Mouse (Mus musculus): Measurements from ENCODE around the gene Senp7. TPM values are rescaled to one million over a fixed set of nuclear protein-coding genes. Genes with fewer than 3 reads are reported as not detected.
"Not testable (repeated sequence)": the region's sequence is repeated elsewhere in the genome, so short reads cannot be mapped to it uniquely, and the experiment has no call there.

The Senp7 gene
- 25.9 and 28.5 TPM in 2 replicates for polyA plus RNA-seq (2015; fragmentation: Nextera tagmentation; extraction: Ambion mirVana)

DNA sequence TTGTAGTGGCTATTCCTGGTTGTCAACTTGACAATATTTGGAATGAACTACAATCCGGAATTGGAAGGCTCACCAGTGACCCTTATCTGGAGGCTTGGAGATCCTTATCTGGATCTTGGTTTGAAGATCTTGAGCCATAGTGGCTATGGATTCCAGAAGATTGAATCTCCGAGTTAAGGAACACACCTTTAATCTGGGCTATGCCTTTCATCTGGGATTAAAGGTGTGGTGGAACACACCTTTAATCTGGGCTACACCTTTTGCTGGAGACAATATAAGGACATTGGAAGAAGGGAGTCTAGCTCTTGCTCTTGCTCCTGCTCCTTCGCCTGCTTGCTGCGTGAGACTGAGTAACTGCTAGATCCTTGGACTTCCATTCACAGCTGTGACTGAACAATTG lies at the start of gene Senp7:
Gene Senp7, plus strand, starts transcription at position 301 of the 400 bp plus-strand sequence.
- H3K4me3 ChIP-seq (ENCODE audit: low read length); H3K27me3 ChIP-seq (ENCODE audit: control insufficient read depth, insufficient read depth, low read depth, low read length); H3K27ac ChIP-seq (ENCODE audit: low read length); H3K36me3 ChIP-seq (ENCODE audit: control insufficient read depth, insufficient read depth, low read length); H3K4me2 ChIP-seq (ENCODE audit: low read depth, low read length); ATAC-seq (ENCODE audit: low read depth); H3K9ac ChIP-seq (ENCODE audit: low read length); H3K4me1 ChIP-seq (replicated peaks; ENCODE audit: control insufficient read depth, insufficient read depth, low read length); H3K9me3 ChIP-seq (ENCODE audit: control insufficient read depth, low read length): not testable (repeated sequence)
- WGBS: no CpG with 5 or more reads among the region's 4 CpGs

DNA sequence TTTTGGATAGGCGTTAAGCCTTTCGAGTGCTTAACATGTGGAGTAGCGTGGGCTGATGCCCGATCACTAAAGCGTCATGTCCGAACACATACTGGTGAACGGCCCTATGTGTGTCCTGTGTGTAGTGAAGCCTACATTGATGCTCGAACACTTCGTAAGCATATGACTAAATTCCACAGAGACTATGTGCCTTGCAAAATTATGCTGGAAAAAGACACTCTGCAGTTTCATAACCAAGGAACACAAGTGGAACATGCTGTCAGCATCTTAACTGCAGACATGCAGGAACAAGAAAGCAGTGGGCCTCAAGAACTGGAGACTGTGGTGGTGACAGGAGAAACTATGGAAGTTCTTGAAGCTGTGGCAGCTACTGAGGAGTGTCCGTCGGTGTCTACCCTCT lies 41.3 kb upstream of the Senp7 start:
- Histone ChIP-seq H3K27me3 (ENCODE audit: control insufficient read depth, insufficient read depth, low read depth, low read length) (no peaks in the 10 kb centered on the region), H3K4me1 (replicated peaks; ENCODE audit: control insufficient read depth, insufficient read depth, low read length) (no peaks in the 10 kb centered on the region), H3K9ac (ENCODE audit: low read length) (no peak overlapping the region), H3K9me3 (ENCODE audit: control insufficient read depth, low read length) (no peaks in the 10 kb centered on the region), H3K4me3 (ENCODE audit: low read length) (no peak overlapping the region), H3K36me3 (ENCODE audit: control insufficient read depth, insufficient read depth, low read length) (peaks cover 24% of the 10 kb centered on the region), H3K4me2 (ENCODE audit: low read depth, low read length) (no peak overlapping the region), H3K27ac (ENCODE audit: low read length) (no peak overlapping the region)
- 93% methylated on average over 11 of the region's 11 CpGs for WGBS
- ATAC-seq (ENCODE audit: low read depth): no peak

DNA sequence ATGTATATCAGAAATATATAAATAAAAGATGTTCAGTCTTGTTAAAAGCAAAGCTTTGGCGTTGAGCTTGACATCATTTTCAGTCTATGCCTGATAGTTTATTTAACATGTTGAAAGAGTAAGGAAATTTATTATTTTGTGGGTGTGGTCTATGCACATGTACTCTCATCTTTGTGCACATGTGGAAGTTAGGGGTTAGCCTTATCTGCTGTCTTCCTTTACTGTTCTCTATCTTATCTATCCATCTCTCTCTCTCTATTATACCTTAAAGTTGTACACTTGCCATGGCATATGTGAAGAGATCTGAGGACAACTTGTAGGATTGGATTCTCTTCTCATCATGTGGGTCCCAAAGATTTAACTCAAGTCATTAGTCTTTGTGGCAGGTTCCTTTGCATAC lies 39.3 kb upstream of the Senp7 start:
- Histone ChIP-seq H3K4me3 (ENCODE audit: low read length) (no peak overlapping the region), H3K36me3 (ENCODE audit: control insufficient read depth, insufficient read depth, low read length) (peaks cover 22% of the 10 kb centered on the region), H3K4me1 (replicated peaks; ENCODE audit: control insufficient read depth, insufficient read depth, low read length) (no peaks in the 10 kb centered on the region), H3K9me3 (ENCODE audit: control insufficient read depth, low read length) (no peaks in the 10 kb centered on the region), H3K4me2 (ENCODE audit: low read depth, low read length) (no peak overlapping the region), H3K27me3 (ENCODE audit: control insufficient read depth, insufficient read depth, low read depth, low read length) (no peaks in the 10 kb centered on the region), H3K9ac (ENCODE audit: low read length) (no peak overlapping the region), H3K27ac (ENCODE audit: low read length) (no peak overlapping the region)
- ATAC-seq (ENCODE audit: low read depth): no peak
- 78% methylated on average over 1 of the region's 1 CpGs for WGBS

DNA sequence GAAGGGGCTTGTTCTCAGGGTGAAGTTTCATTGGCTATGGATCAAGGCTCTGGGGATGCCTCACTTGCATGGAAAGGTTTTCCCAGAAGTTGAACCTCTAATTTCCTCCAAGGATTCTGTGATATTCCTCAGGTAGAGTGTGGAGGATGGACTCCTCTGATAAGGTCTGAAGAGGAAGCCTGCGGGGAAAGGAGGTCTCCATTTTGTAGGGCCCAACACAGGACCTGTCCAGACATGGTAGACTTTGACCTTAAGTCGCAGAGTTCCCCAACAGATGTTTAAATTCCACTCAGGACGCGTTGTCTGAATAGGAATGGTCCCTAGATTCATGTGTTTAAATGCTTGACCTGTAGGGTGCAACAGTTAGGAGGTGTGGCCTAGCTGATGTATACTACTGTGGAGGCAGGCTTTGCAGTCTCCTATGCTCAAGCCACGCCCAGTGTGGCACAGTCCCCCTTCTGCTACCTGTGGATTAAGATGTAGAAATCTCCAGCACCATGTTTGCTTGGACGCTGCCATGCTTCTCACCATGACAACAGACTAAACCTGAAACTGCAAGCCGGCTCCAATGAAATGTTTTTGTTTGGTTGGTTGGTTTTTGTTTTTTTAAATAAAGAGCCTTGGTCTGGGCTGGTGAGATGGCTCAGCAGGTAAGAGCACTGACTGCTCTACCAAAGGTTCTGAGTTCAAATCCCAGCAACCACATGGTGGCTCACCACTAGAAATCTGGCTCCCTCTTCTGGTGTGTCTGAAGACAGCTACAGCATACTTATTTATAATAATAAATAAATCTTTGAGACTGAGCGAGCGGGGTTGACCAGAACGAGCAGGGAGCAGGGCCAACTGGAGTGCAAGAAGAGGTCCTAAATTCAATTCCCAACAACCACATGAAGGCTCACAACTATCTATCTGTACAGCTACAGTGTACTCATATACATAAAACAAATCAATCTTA lies 35.1 kb upstream of the Senp7 start:
- Histone ChIP-seq H3K4me3 (ENCODE audit: low read length) (no peak overlapping the region), H3K27me3 (ENCODE audit: control insufficient read depth, insufficient read depth, low read depth, low read length) (no peaks in the 10 kb centered on the region), H3K4me2 (ENCODE audit: low read depth, low read length) (no peak overlapping the region), H3K27ac (ENCODE audit: low read length) (no peak overlapping the region), H3K9me3 (ENCODE audit: control insufficient read depth, low read length) (no peaks in the 10 kb centered on the region), H3K36me3 (ENCODE audit: control insufficient read depth, insufficient read depth, low read length) (peaks cover 23% of the 10 kb centered on the region), H3K9ac (ENCODE audit: low read length) (no peak overlapping the region), H3K4me1 (replicated peaks; ENCODE audit: control insufficient read depth, insufficient read depth, low read length) (no peaks in the 10 kb centered on the region)
- WGBS: 86% methylated on average over 10 of the region's 10 CpGs
- no peak for ATAC-seq (ENCODE audit: low read depth)

DNA sequence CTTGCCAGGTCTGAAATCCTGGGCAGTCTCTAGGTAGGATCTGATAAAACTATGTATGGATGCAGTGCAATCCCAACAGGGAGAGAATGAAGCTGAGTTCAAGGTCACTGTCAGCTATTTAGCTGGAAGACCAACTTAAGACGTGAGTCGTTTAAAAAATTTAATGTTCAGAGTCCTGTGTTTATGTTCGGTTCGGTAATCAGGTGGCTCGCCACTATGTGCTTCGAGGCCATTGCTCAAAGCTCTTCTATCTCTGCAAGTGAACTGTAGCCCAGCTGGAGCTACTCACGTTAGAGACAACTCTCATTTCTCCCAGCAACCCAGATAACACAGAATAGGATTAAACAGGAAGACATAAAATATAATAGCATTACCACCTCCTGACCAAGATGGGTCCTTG lies 34.1 kb upstream of the Senp7 start:
- Histone ChIP-seq H3K4me1 (replicated peaks; ENCODE audit: control insufficient read depth, insufficient read depth, low read length) (no peaks in the 10 kb centered on the region), H3K9me3 (ENCODE audit: control insufficient read depth, low read length) (no peaks in the 10 kb centered on the region), H3K4me2 (ENCODE audit: low read depth, low read length) (no peak overlapping the region), H3K9ac (ENCODE audit: low read length) (no peak overlapping the region), H3K36me3 (ENCODE audit: control insufficient read depth, insufficient read depth, low read length) (peaks cover 31% of the 10 kb centered on the region), H3K27ac (ENCODE audit: low read length) (no peak overlapping the region), H3K4me3 (ENCODE audit: low read length) (no peak overlapping the region), H3K27me3 (ENCODE audit: control insufficient read depth, insufficient read depth, low read depth, low read length) (no peaks in the 10 kb centered on the region)
- 72% methylated on average over 7 of the region's 7 CpGs for WGBS
- no peak for ATAC-seq (ENCODE audit: low read depth)

DNA sequence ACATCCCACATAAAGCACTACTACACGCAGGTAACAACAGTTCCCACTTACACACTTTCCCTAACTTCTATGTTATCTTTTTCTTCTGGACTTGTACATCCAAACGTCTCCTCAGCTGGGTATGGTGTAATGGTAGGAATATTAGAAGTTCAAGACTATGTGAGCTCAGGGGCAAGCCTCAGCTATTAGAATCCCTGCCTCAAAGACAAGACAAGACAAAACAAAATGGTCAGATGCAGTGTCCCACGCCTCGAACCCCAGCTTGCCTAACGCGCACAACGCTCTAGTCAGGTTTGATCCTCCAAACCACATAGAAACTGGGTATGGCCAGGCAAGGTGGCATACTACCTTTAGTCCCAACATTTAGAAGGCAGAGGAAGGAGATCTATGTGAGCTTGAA lies 28.5 kb upstream of the Senp7 start:
- Histone ChIP-seq H3K9me3 (ENCODE audit: control insufficient read depth, low read length) (no peaks in the 10 kb centered on the region), H3K36me3 (ENCODE audit: control insufficient read depth, insufficient read depth, low read length) (peaks cover 30% of the 10 kb centered on the region), H3K4me2 (ENCODE audit: low read depth, low read length) (no peak overlapping the region), H3K27ac (ENCODE audit: low read length) (no peak overlapping the region), H3K4me1 (replicated peaks; ENCODE audit: control insufficient read depth, insufficient read depth, low read length) (no peaks in the 10 kb centered on the region), H3K4me3 (ENCODE audit: low read length) (no peak overlapping the region), H3K9ac (ENCODE audit: low read length) (no peak overlapping the region), H3K27me3 (ENCODE audit: control insufficient read depth, insufficient read depth, low read depth, low read length) (no peaks in the 10 kb centered on the region)
- no peak for ATAC-seq (ENCODE audit: low read depth)
- WGBS: 92% methylated on average over 7 of the region's 7 CpGs

DNA sequence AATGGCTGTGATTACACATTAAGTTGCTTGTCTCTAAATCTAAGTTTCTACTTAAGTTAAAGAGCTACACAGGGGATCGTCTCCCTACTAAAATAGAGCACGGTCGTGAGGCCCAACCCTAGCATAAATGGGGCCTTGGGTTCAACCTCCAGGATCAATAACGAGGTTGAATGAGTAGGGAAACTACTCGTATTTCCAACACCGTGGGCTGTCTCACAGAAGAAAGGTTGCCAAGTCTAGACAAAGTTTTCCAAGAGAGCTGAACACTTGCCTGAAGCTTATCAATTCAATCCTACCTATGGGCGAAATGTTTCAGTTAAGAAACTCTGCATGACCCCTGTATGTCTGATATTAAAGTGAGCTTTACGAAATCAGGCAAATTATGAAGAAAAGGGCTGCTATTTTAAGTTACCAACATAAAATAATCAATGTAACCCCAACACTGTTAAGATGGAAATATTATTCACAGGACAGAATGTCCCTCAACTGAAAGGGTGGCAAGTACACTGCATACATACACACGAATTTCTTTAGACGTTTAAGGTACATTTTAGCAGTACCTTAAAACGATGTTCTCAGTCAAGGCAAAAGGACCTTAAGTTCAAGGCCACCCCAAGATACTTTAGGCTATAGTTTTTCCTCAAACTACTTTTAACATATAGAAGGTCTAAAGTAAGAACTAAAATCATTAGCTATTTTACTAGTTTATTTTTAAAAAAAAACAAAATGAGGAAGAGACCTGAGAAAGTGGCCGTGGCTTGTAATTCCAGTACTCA lies 20.1 kb upstream of the Senp7 start:
- H3K36me3 ChIP-seq (ENCODE audit: control insufficient read depth, insufficient read depth, low read length): peaks cover 8% of the 10 kb centered on the region
- peak overlapping the region; percentile 81 for H3K4me2 ChIP-seq (ENCODE audit: low read depth, low read length)
- WGBS: 29% methylated on average over 12 of the region's 12 CpGs
- no peaks in the 10 kb centered on the region for H3K27me3 ChIP-seq (ENCODE audit: control insufficient read depth, insufficient read depth, low read depth, low read length)
- no peaks in the 10 kb centered on the region for H3K9me3 ChIP-seq (ENCODE audit: control insufficient read depth, low read length)
- ATAC-seq (ENCODE audit: low read depth): no peak
- no peak overlapping the region for H3K27ac ChIP-seq (ENCODE audit: low read length)
- H3K9ac ChIP-seq (ENCODE audit: low read length): peak overlapping the region; percentile 92
- peaks cover 14% of the 10 kb centered on the region for H3K4me1 ChIP-seq (replicated peaks; ENCODE audit: control insufficient read depth, insufficient read depth, low read length)
- peak overlapping the region; percentile 96 for H3K4me3 ChIP-seq (ENCODE audit: low read length)

DNA sequence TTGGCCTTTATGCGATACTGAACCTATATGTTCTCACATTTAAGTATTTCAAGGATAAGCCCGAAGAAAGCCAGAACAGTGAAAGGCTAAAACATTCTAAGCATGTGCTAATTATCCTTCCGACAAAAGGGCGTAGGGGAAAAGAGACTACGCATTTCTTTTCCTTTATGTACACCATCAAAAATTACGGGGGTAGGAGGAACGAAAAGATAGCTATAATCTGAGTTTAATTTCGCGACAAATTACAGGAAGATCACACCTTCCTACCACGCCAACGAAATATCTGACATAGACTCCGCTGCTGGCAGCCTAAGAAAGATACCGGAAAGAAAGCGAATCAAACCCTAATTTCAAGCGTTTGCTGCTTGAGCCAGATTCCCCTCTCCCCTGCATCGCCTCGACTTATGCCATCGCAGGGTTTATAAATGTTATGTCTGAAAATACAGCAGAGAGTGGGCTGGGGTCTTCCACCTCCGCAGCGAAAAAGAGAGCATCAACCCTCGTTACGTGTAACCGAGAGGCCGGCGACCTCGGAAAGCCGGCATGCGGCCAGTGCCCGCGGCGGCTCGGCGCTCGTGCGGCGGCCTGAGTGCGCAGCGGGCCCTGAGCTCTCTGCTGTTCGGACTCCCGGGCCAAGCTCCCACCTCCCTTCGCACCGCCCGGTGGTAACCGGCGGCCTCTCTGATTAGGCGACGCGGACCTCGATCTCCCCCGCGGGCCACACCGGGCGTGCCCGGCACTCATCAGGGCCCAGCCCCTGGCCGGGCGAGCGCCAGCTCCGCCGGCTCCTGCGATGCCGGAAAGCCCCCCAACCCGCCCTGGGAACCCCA lies 19.2 kb upstream of the Senp7 start:
- under 1% methylated on average over 62 of the region's 62 CpGs for WGBS
- H3K27me3 ChIP-seq (ENCODE audit: control insufficient read depth, insufficient read depth, low read depth, low read length): no peaks in the 10 kb centered on the region
- peaks cover 14% of the 10 kb centered on the region for H3K4me1 ChIP-seq (replicated peaks; ENCODE audit: control insufficient read depth, insufficient read depth, low read length)

More for the DNA sequence above, 19.2 kb upstream of the Senp7 start:
- ATAC-seq (ENCODE audit: low read depth): peak; percentile 85
- peak overlapping the region; percentile 92 for H3K9ac ChIP-seq (ENCODE audit: low read length)
- H3K27ac ChIP-seq (ENCODE audit: low read length): peak overlapping the region; percentile 74
- peak overlapping the region; percentile 81 for H3K4me2 ChIP-seq (ENCODE audit: low read depth, low read length)
- peak overlapping the region; percentile 96 for H3K4me3 ChIP-seq (ENCODE audit: low read length)
- peaks cover 11% of the 10 kb centered on the region for H3K36me3 ChIP-seq (ENCODE audit: control insufficient read depth, insufficient read depth, low read length)
- H3K9me3 ChIP-seq (ENCODE audit: control insufficient read depth, low read length): no peaks in the 10 kb centered on the region

All from lung, embryonic 16.5 days (tissue).